In genomic region chr12:18135286-18135965, GRCm38 (mm10) we compare ENCODE assay signal across 18 mouse cellular contexts.
"Had no signal": no experiment of that assay in that cellular context is flagged by ENCODE, and none has a peak within 500 bp of the region (broad histone marks: within the 10 kb centered on the region; RNA-seq: fewer than 3 reads in every experiment).

No protein-coding gene starts in this region.

- DNase-seq: kidney, adult 11 months; kidney, adult 9 months; kidney, postnatal 36 days; left cerebral cortex, postnatal 4 days; lung, embryonic 14.5 days; lung, postnatal 10 days; lung, postnatal 4 days; right cerebral cortex, adult 18-20 months; right cerebral cortex, postnatal 25 days; thymus, adult 2 months; thymus, postnatal 36 days had no signal

- H3K4me2 ChIP-seq: limb, embryonic 13.5 days; liver, embryonic 11.5 days; liver, embryonic 15.5 days; lung, embryonic 14.5 days; midbrain, embryonic 12.5 days; neural tube, embryonic 15.5 days had no signal

- H3K9me3 ChIP-seq: liver, embryonic 15.5 days had no signal

- H3K27me3 ChIP-seq: limb, embryonic 13.5 days; liver, embryonic 15.5 days; midbrain, embryonic 12.5 days; neural tube, embryonic 15.5 days had no signal

- H3K4me1 ChIP-seq: limb, embryonic 13.5 days; liver, embryonic 15.5 days; midbrain, embryonic 12.5 days; neural tube, embryonic 15.5 days had no signal

- H3K27ac ChIP-seq: kidney, postnatal 0 days; layer of hippocampus, adult 2 months; limb, embryonic 13.5 days; liver, embryonic 15.5 days; midbrain, embryonic 12.5 days; neural tube, embryonic 15.5 days had no signal

- H3K9ac ChIP-seq: limb, embryonic 13.5 days; liver, embryonic 15.5 days; lung, embryonic 14.5 days; midbrain, embryonic 12.5 days; neural tube, embryonic 15.5 days had no signal

- H3K36me3 ChIP-seq: limb, embryonic 13.5 days; liver, embryonic 15.5 days; midbrain, embryonic 12.5 days; neural tube, embryonic 15.5 days had no signal

- H3K4me3 ChIP-seq: layer of hippocampus, adult 2 months; limb, embryonic 13.5 days; liver, embryonic 15.5 days; midbrain, embryonic 12.5 days; neural tube, embryonic 15.5 days had no signal
